Mouse (Mus musculus): Measurements from ENCODE around the gene Sac3d1. TPM values are rescaled to one million over a fixed set of nuclear protein-coding genes. Genes with fewer than 3 reads are reported as not detected.
A peak's percentile ranks its signal among the peaks of the same experiment; 100 is the strongest.

The Sac3d1 gene
- polyA plus RNA-seq, 1 experiment: 44.7 TPM

- peaks cover 54% of the 10 kb centered on the region for H3K36me3 ChIP-seq (ENCODE audit: control insufficient read depth, insufficient read depth)
- H3K79me2 ChIP-seq (ENCODE audit: control insufficient read depth, insufficient read depth): peaks cover 77% of the 10 kb centered on the region
- no peak for TF ChIP-seq USF1 (IDR thresholded peaks at IDR 0.05; ENCODE audit: low read depth)
- no peak for TF ChIP-seq MYOG (IDR thresholded peaks at IDR 0.05; ENCODE audit: control insufficient read depth, extremely low read depth, insufficient read length)
- TF ChIP-seq CTCF (IDR thresholded peaks at IDR 0.05; ENCODE audit: control insufficient read depth, insufficient read depth, insufficient read length): no peak
- no peak for TF ChIP-seq CEBPB (IDR thresholded peaks at IDR 0.05; ENCODE audit: low read depth)
- no peak for TF ChIP-seq MYOD1 (IDR thresholded peaks at IDR 0.05; ENCODE audit: control insufficient read depth, insufficient read length, low read depth)
- no peak for TF ChIP-seq MAX (IDR thresholded peaks at IDR 0.05)
- TF ChIP-seq FOSL1 (IDR thresholded peaks at IDR 0.05; ENCODE audit: insufficient read depth, low read length, poor library complexity, severe bottlenecking): no peak
- H3ac ChIP-seq (ENCODE audit: control insufficient read depth, insufficient read length, low read depth): peak overlapping the region; percentile 96
- peak overlapping the region; percentile 98 for H3K4me3 ChIP-seq (ENCODE audit: insufficient read depth, poor library complexity, severe bottlenecking)
- H3K27me3 ChIP-seq (ENCODE audit: control insufficient read depth, insufficient read depth, insufficient read length): no peaks in the 10 kb centered on the region
- peaks cover 37% of the 10 kb centered on the region for H3K79me3 ChIP-seq (ENCODE audit: low read depth)
Observed at GRCm38 (mm10) chr19:6085417-6085879, 33.0 kb downstream of the Sac3d1 start.

GRCm38 (mm10) chr19:6084478-6085248, 33.8 kb downstream of the Sac3d1 start, which contains the start of the genes Zfpl1 and Cdca5:
Gene Zfpl1, minus strand, starts transcription at chr19:6084956.
Gene Cdca5, plus strand, starts transcription at chr19:6084983.
- Histone ChIP-seq H3K36me3 (ENCODE audit: control insufficient read depth, insufficient read depth) (peaks cover 49% of the 10 kb centered on the region), H3K4me3 (ENCODE audit: insufficient read depth, poor library complexity, severe bottlenecking) (peak within 1 kb of the TSS; percentile 98), H3K27me3 (ENCODE audit: control insufficient read depth, insufficient read depth, insufficient read length) (no peaks in the 10 kb centered on the region), H3ac (ENCODE audit: control insufficient read depth, insufficient read length, low read depth) (peak within 1 kb of the TSS; percentile 96), H3K79me3 (ENCODE audit: low read depth) (peaks cover 36% of the 10 kb centered on the region), H3K79me2 (ENCODE audit: control insufficient read depth, insufficient read depth) (peaks cover 70% of the 10 kb centered on the region)
- no peak for TF ChIP-seq CEBPB (IDR thresholded peaks at IDR 0.05; ENCODE audit: low read depth)
- no peak for TF ChIP-seq MYOD1 (IDR thresholded peaks at IDR 0.05; ENCODE audit: control insufficient read depth, insufficient read length, low read depth)
- no peak for TF ChIP-seq FOSL1 (IDR thresholded peaks at IDR 0.05; ENCODE audit: insufficient read depth, low read length, poor library complexity, severe bottlenecking)
- TF ChIP-seq MAX (IDR thresholded peaks at IDR 0.05): peak; percentile 60
- TF ChIP-seq MYOG (IDR thresholded peaks at IDR 0.05; ENCODE audit: control insufficient read depth, extremely low read depth, insufficient read length): no peak
- no peak for TF ChIP-seq CTCF (IDR thresholded peaks at IDR 0.05; ENCODE audit: control insufficient read depth, insufficient read depth, insufficient read length)
- TF ChIP-seq USF1 (IDR thresholded peaks at IDR 0.05; ENCODE audit: low read depth): no peak

GRCm38 (mm10) chr19:6082156-6082555, 36.3 kb downstream of the Sac3d1 start, which contains the start of gene Gm28374:
Gene Gm28374, minus strand, starts transcription at chr19:6082256.
- Histone ChIP-seq H3K4me3 (ENCODE audit: insufficient read depth, poor library complexity, severe bottlenecking) (no peak within 1 kb of the TSS), H3K36me3 (ENCODE audit: control insufficient read depth, insufficient read depth) (peaks cover 30% of the 10 kb centered on the region), H3ac (ENCODE audit: control insufficient read depth, insufficient read length, low read depth) (no peak within 1 kb of the TSS), H3K79me2 (ENCODE audit: control insufficient read depth, insufficient read depth) (peaks cover 45% of the 10 kb centered on the region), H3K79me3 (ENCODE audit: low read depth) (peaks cover 27% of the 10 kb centered on the region), H3K27me3 (ENCODE audit: control insufficient read depth, insufficient read depth, insufficient read length) (no peaks in the 10 kb centered on the region)
- TF ChIP-seq CTCF (IDR thresholded peaks at IDR 0.05; ENCODE audit: control insufficient read depth, insufficient read depth, insufficient read length) (no peak), MYOD1 (IDR thresholded peaks at IDR 0.05; ENCODE audit: control insufficient read depth, insufficient read length, low read depth) (no peak), FOSL1 (IDR thresholded peaks at IDR 0.05; ENCODE audit: insufficient read depth, low read length, poor library complexity, severe bottlenecking) (no peak), CEBPB (IDR thresholded peaks at IDR 0.05; ENCODE audit: low read depth) (no peak), MAX (IDR thresholded peaks at IDR 0.05) (no peak)

GRCm38 (mm10) chr19:6079983-6080480, 38.4 kb downstream of the Sac3d1 start, which contains the start of gene Tmem262:
Gene Tmem262, plus strand, starts transcription at chr19:6080033.
- Histone ChIP-seq H3ac (ENCODE audit: control insufficient read depth, insufficient read length, low read depth) (no peak within 1 kb of the TSS), H3K4me3 (ENCODE audit: insufficient read depth, poor library complexity, severe bottlenecking) (no peak within 1 kb of the TSS)
- TF ChIP-seq USF1 (IDR thresholded peaks at IDR 0.05; ENCODE audit: low read depth): no peak
- TF ChIP-seq MYOD1 (IDR thresholded peaks at IDR 0.05; ENCODE audit: control insufficient read depth, insufficient read length, low read depth): no peak
- TF ChIP-seq MYOG (IDR thresholded peaks at IDR 0.05; ENCODE audit: control insufficient read depth, extremely low read depth, insufficient read length): no peak
- no peak for TF ChIP-seq CTCF (IDR thresholded peaks at IDR 0.05; ENCODE audit: control insufficient read depth, insufficient read depth, insufficient read length)
- TF ChIP-seq MAX (IDR thresholded peaks at IDR 0.05): no peak
- TF ChIP-seq CEBPB (IDR thresholded peaks at IDR 0.05; ENCODE audit: low read depth): no peak
- no peak for TF ChIP-seq FOSL1 (IDR thresholded peaks at IDR 0.05; ENCODE audit: insufficient read depth, low read length, poor library complexity, severe bottlenecking)

GRCm38 (mm10) chr19:6076564-6077393, 41.7 kb downstream of the Sac3d1 start, which contains the start of gene Vps51:
Gene Vps51, minus strand, starts transcription at chr19:6077231.
- TF ChIP-seq MYOG (IDR thresholded peaks at IDR 0.05; ENCODE audit: control insufficient read depth, extremely low read depth, insufficient read length) (no peak), CEBPB (IDR thresholded peaks at IDR 0.05; ENCODE audit: low read depth) (no peak), MAX (IDR thresholded peaks at IDR 0.05) (peak; percentile 88), MYOD1 (IDR thresholded peaks at IDR 0.05; ENCODE audit: control insufficient read depth, insufficient read length, low read depth) (peak; percentile 37)
- peak within 1 kb of the TSS; percentile 87 for H3ac ChIP-seq (ENCODE audit: control insufficient read depth, insufficient read length, low read depth)
- peaks cover 28% of the 10 kb centered on the region for H3K79me2 ChIP-seq (ENCODE audit: control insufficient read depth, insufficient read depth)
- no peaks in the 10 kb centered on the region for H3K27me3 ChIP-seq (ENCODE audit: control insufficient read depth, insufficient read depth, insufficient read length)
- peak within 1 kb of the TSS; percentile 83 for H3K4me3 ChIP-seq (ENCODE audit: insufficient read depth, poor library complexity, severe bottlenecking)
- peaks cover 14% of the 10 kb centered on the region for H3K36me3 ChIP-seq (ENCODE audit: control insufficient read depth, insufficient read depth)
- peaks cover 7% of the 10 kb centered on the region for H3K79me3 ChIP-seq (ENCODE audit: low read depth)

More at GRCm38 (mm10) chr19:6079983-6080480, 38.4 kb downstream of the Sac3d1 start, which contains the start of gene Tmem262:
- Histone ChIP-seq H3K79me2 (ENCODE audit: control insufficient read depth, insufficient read depth) (peaks cover 41% of the 10 kb centered on the region), H3K36me3 (ENCODE audit: control insufficient read depth, insufficient read depth) (peaks cover 19% of the 10 kb centered on the region), H3K79me3 (ENCODE audit: low read depth) (peaks cover 24% of the 10 kb centered on the region), H3K27me3 (ENCODE audit: control insufficient read depth, insufficient read depth, insufficient read length) (no peaks in the 10 kb centered on the region)

Measured in C2C12 (cell line).